10 mouse cellular contexts compared by ENCODE assay signal in genomic region chr3:105053698-105054001, GRCm38 (mm10). TPM values are rescaled to one million over a fixed set of nuclear protein-coding genes. Genes with fewer than 3 reads are reported as not detected.
A peak's percentile ranks its signal among the peaks of the same experiment; 100 is the strongest.
DNase-seq lines count a peak whose midpoint lies in the region; ATAC-seq and TF ChIP-seq lines count a peak whose summit lies in the region.
"Had no signal": no experiment of that assay in that cellular context is flagged by ENCODE, and none has a peak within 500 bp of the region (broad histone marks: within the 10 kb centered on the region; RNA-seq: fewer than 3 reads in every experiment).

No protein-coding gene starts in this region.

- no peaks in the 10 kb centered on the region for H3K27me3 ChIP-seq in heart, embryonic 14.5 days (ENCODE audit: control insufficient read depth, insufficient read depth, low read length)
- H3K27me3 ChIP-seq in ES-Bruce4 (ENCODE audit: control insufficient read depth, insufficient read depth, low read length, poor library complexity, severe bottlenecking) = no peaks in the 10 kb centered on the region
- no peaks in the 10 kb centered on the region for H3K27me3 ChIP-seq in hindbrain, embryonic 11.5 days (ENCODE audit: control insufficient read depth, insufficient read depth, low read length)

- WGBS in heart, embryonic 14.5 days = 46% methylated on average over 4 of the region's 4 CpGs
- 79% methylated on average over 4 of the region's 4 CpGs for WGBS in hindbrain, embryonic 11.5 days

- H3K4me3 ChIP-seq in heart, embryonic 14.5 days (ENCODE audit: control insufficient read depth in 1 of 2, insufficient read depth in 1 of 2, low read depth in 1 of 2, low read length in 2 of 2) = peak overlapping the region; percentile 53 to 93
- H3K4me3 ChIP-seq in ES-Bruce4 (ENCODE audit: low read depth, low read length) = peak overlapping the region; percentile 82
- H3K4me3 ChIP-seq in hindbrain, embryonic 11.5 days (ENCODE audit: low read depth, low read length) = peak overlapping the region; percentile 76

- no peak for ATAC-seq in heart, embryonic 14.5 days (ENCODE audit: insufficient number of reproducible peaks, insufficient read depth, low FRiP score, low read depth)
- no peak for ATAC-seq in hindbrain, embryonic 11.5 days (ENCODE audit: low FRiP score)
- ATAC-seq in megakaryocyte-erythroid progenitor cell, adult 5-6 weeks (replicated peaks; ENCODE audit: low FRiP score, low TSS enrichment, poor library complexity, severe bottlenecking) = 0 out of 2 replicates have a peak, but pooled peaks have one; percentile 6

- no peak for TF ChIP-seq CTCF in ES-Bruce4 (IDR thresholded peaks at IDR 0.05; ENCODE audit: low read depth, low read length)

- H3K27ac ChIP-seq in heart, embryonic 14.5 days (replicated peaks in 1 of 2; ENCODE audit: control insufficient read depth in 1 of 2, insufficient read depth in 1 of 2, low read depth in 2 of 2, low read length in 2 of 2) = peak overlapping the region; percentile 47 to 93
- H3K27ac ChIP-seq in ES-Bruce4 (ENCODE audit: insufficient read depth, low read length) = peak overlapping the region; percentile 77
- no peak overlapping the region for H3K27ac ChIP-seq in hindbrain, embryonic 11.5 days (ENCODE audit: low read depth, low read length)

- peaks cover 20 to 51% of the 10 kb centered on the region in 2 experiments for H3K4me1 ChIP-seq in heart, embryonic 14.5 days (ENCODE audit: control insufficient read depth in 2 of 2, insufficient read depth in 2 of 2, low read length in 2 of 2)
- H3K4me1 ChIP-seq in ES-Bruce4 (ENCODE audit: control insufficient read depth, insufficient read depth, low read length) = no peaks in the 10 kb centered on the region
- no peaks in the 10 kb centered on the region for H3K4me1 ChIP-seq in hindbrain, embryonic 11.5 days (replicated peaks; ENCODE audit: control insufficient read depth, insufficient read depth, low read length)

- no peak for TF ChIP-seq EP300 in ES-Bruce4 (IDR thresholded peaks at IDR 0.05; ENCODE audit: insufficient read depth, low read depth, low read length)

- peak overlapping the region; percentile 69 for H3K9ac ChIP-seq in heart, embryonic 14.5 days (ENCODE audit: low read length)
- H3K9ac ChIP-seq in ES-Bruce4 (ENCODE audit: low read depth, poor library complexity, severe bottlenecking) = peak overlapping the region; percentile 43; the same call in 1 of the 2 replicates
- no peak overlapping the region; the same call in 1 of the 2 replicates for H3K9ac ChIP-seq in hindbrain, embryonic 11.5 days (ENCODE audit: low read depth, low read length)

- peak overlapping the region; percentile 82 for H3K4me2 ChIP-seq in heart, embryonic 14.5 days (ENCODE audit: low read length)
- peak overlapping the region; percentile 60 for H3K4me2 ChIP-seq in hindbrain, embryonic 11.5 days (replicated peaks; ENCODE audit: low read depth, low read length)

- no peaks in the 10 kb centered on the region for H3K9me3 ChIP-seq in heart, embryonic 14.5 days (ENCODE audit: control insufficient read depth, low read length)
- no peaks in the 10 kb centered on the region for H3K9me3 ChIP-seq in ES-Bruce4 (replicated peaks; ENCODE audit: control insufficient read depth, insufficient read depth, low read length, poor library complexity, severe bottlenecking)
- no peaks in the 10 kb centered on the region for H3K9me3 ChIP-seq in hindbrain, embryonic 11.5 days (ENCODE audit: control insufficient read depth, low read length)

- no peak for DNase-seq in heart, adult 11 months
- no peak for DNase-seq in hindbrain, embryonic 11.5 days (ENCODE audit: low spot score)
- no peak for DNase-seq in adrenal gland, adult (ENCODE audit: inconsistent age in 2 of 2, low spot score in 1 of 2)
- no peak for DNase-seq in left cerebral cortex, adult 8-10 months (ENCODE audit: low spot score in 2 of 2)
- DNase-seq in layer of hippocampus, adult 9-11 months = no peak
- DNase-seq: cerebellum, adult 11-12 months had no signal

- TF ChIP-seq POLR2A in ES-Bruce4 (IDR thresholded peaks at IDR 0.05; ENCODE audit: insufficient read depth, low read length) = no peak

- H3K36me3 ChIP-seq in heart, embryonic 14.5 days (ENCODE audit: control insufficient read depth, insufficient read depth, low read length) = no peaks in the 10 kb centered on the region
- H3K36me3 ChIP-seq in ES-Bruce4 (ENCODE audit: control insufficient read depth, insufficient read depth, low read length, poor library complexity, severe bottlenecking) = no peaks in the 10 kb centered on the region
- H3K36me3 ChIP-seq in hindbrain, embryonic 11.5 days (ENCODE audit: control insufficient read depth, insufficient read depth, low read length) = no peaks in the 10 kb centered on the region

RNA-seq across cellular contexts. Expression of gene Cttnbp2nl, which starts 0.7 kb away (rescaled TPM):
- polyA plus RNA-seq in heart, embryonic 14.5 days (2014; fragmentation: Nextera tagmentation; extraction: Ambion mirVana) = 22.8 and 24.0 TPM in 2 replicates
- 46.2 and 50.0 TPM in 2 replicates for polyA plus RNA-seq in ES-Bruce4 (2011; ENCODE audit: insufficient read depth, insufficient read length, low read depth, missing spikeins)
- 46.7 and 52.3 TPM in 2 replicates for polyA plus RNA-seq in hindbrain, embryonic 11.5 days (2014; fragmentation: Nextera tagmentation; extraction: Ambion mirVana)
- total RNA-seq in megakaryocyte-erythroid progenitor cell, adult 5-6 weeks (2014; fragmentation: Nextera tagmentation) = not detected in 2 replicates
- not detected in 2 replicates for total RNA-seq in megakaryocyte-erythroid progenitor cell, adult 5-6 weeks (2017)
- total RNA-seq in left cerebral cortex, adult 8-10 months (2022) = 10 to 100 TPM; 25.6 to 34.7 (median 29.9) TPM

RNA-seq across cellular contexts. Expression of gene 4930564D02Rik, which starts 13.0 kb away (rescaled TPM):
- not detected in 2 replicates for polyA plus RNA-seq in heart, embryonic 14.5 days (2014; fragmentation: Nextera tagmentation; extraction: Ambion mirVana)
- polyA plus RNA-seq in ES-Bruce4 (2011; ENCODE audit: insufficient read depth, insufficient read length, low read depth, missing spikeins) = not detected in 2 replicates
- not detected in 2 replicates for polyA plus RNA-seq in hindbrain, embryonic 11.5 days (2014; fragmentation: Nextera tagmentation; extraction: Ambion mirVana)
- not detected in 2 replicates for total RNA-seq in megakaryocyte-erythroid progenitor cell, adult 5-6 weeks (2014; fragmentation: Nextera tagmentation)
- not detected in 2 replicates for total RNA-seq in megakaryocyte-erythroid progenitor cell, adult 5-6 weeks (2017)
- not detected for total RNA-seq in left cerebral cortex, adult 8-10 months (2022)
- total RNA-seq: layer of hippocampus, postnatal 14 days had no signal
